Mouse (Mus musculus): ENCODE measurements around the gene Ltb. TPM values are rescaled to one million over a fixed set of nuclear protein-coding genes. Genes with fewer than 3 reads are reported as not detected.

Gene Ltb
- polyA plus RNA-seq, 1 experiment from 2014 or later = 0.99 TPM

- no peak for ATAC-seq (ENCODE audit: low FRiP score, low read depth)
Measured at GRCm38 (mm10) chr17:35197126-35197525, 2.9 kb downstream of the Ltb start.

GRCm38 (mm10) chr17:35198029-35198428 lies 3.8 kb downstream of the Ltb start:
- H3K4me1 ChIP-seq = peaks cover 15% of the 10 kb centered on the region
- WGBS = 63% methylated on average over 7 of the region's 7 CpGs
- peaks cover 91% of the 10 kb centered on the region for H3K27me3 ChIP-seq
- no peak overlapping the region for H3K4me3 ChIP-seq
- no peak overlapping the region for H3K9ac ChIP-seq
- ATAC-seq (ENCODE audit: low FRiP score, low read depth) = no peak
- no peak overlapping the region for H3K4me2 ChIP-seq (replicated peaks)
- H3K9me3 ChIP-seq = no peaks in the 10 kb centered on the region
- no peaks in the 10 kb centered on the region for H3K36me3 ChIP-seq
- no peak overlapping the region for H3K27ac ChIP-seq

More at GRCm38 (mm10) chr17:35197126-35197525, 2.9 kb downstream of the Ltb start:
- Histone ChIP-seq H3K36me3 (no peaks in the 10 kb centered on the region), H3K4me3 (no peak overlapping the region), H3K9me3 (no peaks in the 10 kb centered on the region), H3K4me2 (replicated peaks) (no peak overlapping the region), H3K27ac (no peak overlapping the region), H3K27me3 (peaks cover 82% of the 10 kb centered on the region), H3K4me1 (peaks cover 15% of the 10 kb centered on the region), H3K9ac (no peak overlapping the region)
- WGBS = 33% methylated on average over 6 of the region's 6 CpGs

DNA sequence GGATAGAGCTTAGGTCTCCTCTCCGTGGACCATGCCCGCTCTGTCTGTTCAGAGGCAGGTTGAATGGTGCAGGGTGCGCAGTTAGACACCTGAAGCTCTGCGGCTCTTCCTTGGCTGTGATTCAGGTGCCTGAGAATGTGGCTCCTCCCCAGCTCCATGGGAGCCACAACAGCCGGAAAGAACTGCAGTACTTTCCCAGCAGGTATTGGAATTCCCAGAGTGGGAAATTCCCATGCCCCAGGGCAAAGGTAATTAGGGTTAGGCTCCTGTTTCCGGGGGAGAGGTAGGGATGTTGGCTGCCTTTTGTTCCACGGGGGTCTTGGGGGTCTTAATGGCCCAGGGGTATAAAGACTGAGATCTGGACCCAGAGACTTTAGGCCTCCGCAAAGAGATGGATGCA lies 4.7 kb downstream of the Ltb start:
- Histone ChIP-seq H3K9me3 (no peaks in the 10 kb centered on the region), H3K36me3 (no peaks in the 10 kb centered on the region), H3K4me1 (peaks cover 15% of the 10 kb centered on the region), H3K27ac (no peak overlapping the region), H3K4me2 (replicated peaks) (no peak overlapping the region), H3K4me3 (no peak overlapping the region), H3K27me3 (peaks cover 93% of the 10 kb centered on the region), H3K9ac (no peak overlapping the region)
- no peak for ATAC-seq (ENCODE audit: low FRiP score, low read depth)
- WGBS = 20% methylated on average over 8 of the region's 8 CpGs

DNA sequence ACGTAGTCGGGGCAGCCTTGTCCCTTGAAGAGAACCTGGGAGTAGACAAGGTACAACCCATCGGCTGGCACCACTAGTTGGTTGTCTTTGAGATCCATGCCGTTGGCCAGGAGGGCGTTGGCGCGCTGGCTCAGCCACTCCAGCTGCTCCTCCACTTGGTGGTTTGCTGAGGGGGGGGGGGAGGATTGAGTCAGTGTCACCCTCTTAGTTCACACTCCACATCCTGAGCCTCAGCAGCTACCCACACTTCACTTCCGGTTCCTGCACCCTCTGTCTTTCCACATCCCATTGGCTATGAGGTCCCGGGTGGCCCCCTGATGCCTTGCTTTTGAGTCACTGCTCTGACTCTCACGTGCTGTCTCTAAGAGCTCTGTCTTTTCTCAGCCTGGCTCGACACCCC lies 6.2 kb downstream of the Ltb start:
- peaks cover 9% of the 10 kb centered on the region for H3K4me1 ChIP-seq
- WGBS = 88% methylated on average over 11 of the region's 11 CpGs
- no peak overlapping the region for H3K4me3 ChIP-seq
- ATAC-seq (ENCODE audit: low FRiP score, low read depth) = no peak
- peaks cover 91% of the 10 kb centered on the region for H3K27me3 ChIP-seq
- no peaks in the 10 kb centered on the region for H3K9me3 ChIP-seq
- H3K27ac ChIP-seq = no peak overlapping the region
- H3K4me2 ChIP-seq (replicated peaks) = no peak overlapping the region
- no peaks in the 10 kb centered on the region for H3K36me3 ChIP-seq
- H3K9ac ChIP-seq = no peak overlapping the region

GRCm38 (mm10) chr17:35201128-35201527 lies 6.9 kb downstream of the Ltb start:
- no peaks in the 10 kb centered on the region for H3K9me3 ChIP-seq
- 71% methylated on average over 11 of the region's 11 CpGs for WGBS
- H3K4me2 ChIP-seq (replicated peaks) = no peak overlapping the region
- H3K4me1 ChIP-seq = peaks cover 2% of the 10 kb centered on the region
- no peak overlapping the region for H3K27ac ChIP-seq
- no peak overlapping the region for H3K9ac ChIP-seq
- ATAC-seq (ENCODE audit: low FRiP score, low read depth) = no peak
- H3K4me3 ChIP-seq = no peak overlapping the region
- H3K27me3 ChIP-seq = peaks cover 89% of the 10 kb centered on the region
- H3K36me3 ChIP-seq = no peaks in the 10 kb centered on the region

DNA sequence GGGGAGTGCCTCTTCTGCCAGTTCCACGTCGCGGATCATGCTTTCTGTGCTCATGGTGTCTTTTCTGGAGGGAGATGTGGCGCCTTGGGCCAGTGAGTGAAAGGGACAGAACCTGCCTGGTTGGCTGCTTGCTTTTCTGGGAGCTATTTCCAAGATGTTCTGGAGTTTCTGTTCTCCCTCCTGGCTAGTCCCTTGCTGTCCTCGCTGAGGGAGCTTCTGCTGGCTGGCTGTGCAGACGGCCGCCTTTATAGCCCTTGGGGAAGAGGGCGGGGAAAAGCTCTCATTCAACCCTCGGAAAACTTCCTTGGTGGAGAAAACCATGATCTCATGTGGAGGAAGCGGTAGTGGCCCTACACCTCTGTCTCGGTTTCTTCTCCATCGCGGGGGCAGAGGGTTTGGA lies 7.5 kb downstream of the Ltb start, which contains the start of gene Tnf:
TSS of gene Tnf (minus strand) at position 221 of the 400 bp plus-strand sequence.
- H3K27me3 ChIP-seq = peaks cover 84% of the 10 kb centered on the region
- WGBS = 32% methylated on average over 13 of the region's 13 CpGs
- H3K27ac ChIP-seq = no peak within 1 kb of the TSS
- no peak within 1 kb of the TSS for H3K9ac ChIP-seq
- H3K36me3 ChIP-seq = no peaks in the 10 kb centered on the region
- peak within 1 kb of the TSS; percentile 25; the same call in 1 of the 2 replicates for H3K4me2 ChIP-seq (replicated peaks)
- H3K4me1 ChIP-seq = no peaks in the 10 kb centered on the region
- no peak for ATAC-seq (ENCODE audit: low FRiP score, low read depth)
- no peak within 1 kb of the TSS for H3K4me3 ChIP-seq
- no peaks in the 10 kb centered on the region for H3K9me3 ChIP-seq

GRCm38 (mm10) chr17:35202442-35202841 lies 8.2 kb downstream of the Ltb start:
- Histone ChIP-seq H3K4me3 (no peak overlapping the region), H3K4me2 (replicated peaks) (no peak overlapping the region), H3K27ac (no peak overlapping the region), H3K36me3 (no peaks in the 10 kb centered on the region), H3K27me3 (peaks cover 78% of the 10 kb centered on the region), H3K4me1 (no peaks in the 10 kb centered on the region), H3K9ac (no peak overlapping the region), H3K9me3 (no peaks in the 10 kb centered on the region)
- WGBS = 70% methylated on average over 4 of the region's 4 CpGs
- no peak for ATAC-seq (ENCODE audit: low FRiP score, low read depth)

DNA sequence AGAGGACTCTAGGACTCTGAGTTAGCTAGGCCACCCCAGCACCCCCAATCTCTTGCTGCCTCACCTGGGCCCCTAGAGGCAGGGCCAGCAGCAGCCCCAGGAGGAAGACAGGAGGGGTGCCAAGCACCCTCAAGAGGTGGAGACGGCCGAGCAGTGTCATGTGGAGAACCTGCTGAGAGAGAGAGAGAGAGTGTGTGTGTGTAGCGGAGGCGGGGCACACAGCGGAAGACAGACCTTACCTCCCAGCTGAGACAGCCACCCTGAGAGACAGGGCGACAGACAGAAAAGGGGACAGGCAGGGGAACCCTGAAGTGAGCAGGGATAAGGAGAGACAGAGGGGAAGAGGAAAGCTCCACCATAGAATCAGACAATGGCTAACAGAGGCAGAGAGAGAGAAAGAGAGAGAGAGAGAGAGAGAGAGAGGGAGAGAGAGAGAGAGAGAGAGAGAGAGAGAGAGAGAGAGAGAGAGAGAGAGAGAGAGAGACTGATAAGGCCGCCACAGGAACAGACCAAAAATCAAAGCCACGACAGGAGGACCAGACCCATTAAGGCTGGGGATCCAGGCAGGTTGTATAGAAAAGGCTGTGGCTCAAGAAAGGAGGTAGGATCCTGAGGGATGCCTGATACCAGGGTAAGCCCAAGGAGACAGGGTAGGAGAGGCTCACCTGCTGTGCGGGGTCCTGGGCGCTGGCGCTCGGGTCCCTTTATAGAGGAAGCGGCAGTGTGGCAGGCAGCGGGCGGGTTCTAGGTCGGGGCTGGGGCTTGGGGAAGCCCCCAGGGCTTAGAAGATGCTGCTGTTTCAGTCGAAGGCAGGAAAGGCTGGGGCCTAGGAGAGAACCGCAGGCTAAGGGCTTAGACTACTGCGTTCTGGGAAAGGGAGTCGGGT lies 10.5 kb downstream of the Ltb start, which contains the start of gene Lta:
TSS of gene Lta (minus strand) at position 858 of the 886 bp plus-strand sequence.
- H3K27ac ChIP-seq = no peak within 1 kb of the TSS
- no peaks in the 10 kb centered on the region for H3K9me3 ChIP-seq
- no peak for ATAC-seq (ENCODE audit: low FRiP score, low read depth)
- 24% methylated on average over 20 of the region's 20 CpGs for WGBS
- H3K4me2 ChIP-seq (replicated peaks) = no peak within 1 kb of the TSS
- H3K4me1 ChIP-seq = no peaks in the 10 kb centered on the region
- H3K27me3 ChIP-seq = peaks cover 60% of the 10 kb centered on the region
- H3K9ac ChIP-seq = 0 out of 2 replicates have a peak within 1 kb of the TSS, but pooled peaks have one; percentile 13
- no peak within 1 kb of the TSS for H3K4me3 ChIP-seq
- H3K36me3 ChIP-seq = no peaks in the 10 kb centered on the region

GRCm38 (mm10) chr17:35205380-35205769 lies 11.1 kb downstream of the Ltb start:
- 54% methylated on average over 10 of the region's 10 CpGs for WGBS
- Histone ChIP-seq H3K9me3 (no peaks in the 10 kb centered on the region), H3K4me1 (no peaks in the 10 kb centered on the region), H3K4me2 (replicated peaks) (no peak overlapping the region), H3K9ac (0 out of 2 replicates have a peak overlapping the region, but pooled peaks have one; percentile 13), H3K27ac (no peak overlapping the region), H3K36me3 (no peaks in the 10 kb centered on the region), H3K4me3 (no peak overlapping the region), H3K27me3 (peaks cover 56% of the 10 kb centered on the region)
- no peak for ATAC-seq (ENCODE audit: low FRiP score, low read depth)

DNA sequence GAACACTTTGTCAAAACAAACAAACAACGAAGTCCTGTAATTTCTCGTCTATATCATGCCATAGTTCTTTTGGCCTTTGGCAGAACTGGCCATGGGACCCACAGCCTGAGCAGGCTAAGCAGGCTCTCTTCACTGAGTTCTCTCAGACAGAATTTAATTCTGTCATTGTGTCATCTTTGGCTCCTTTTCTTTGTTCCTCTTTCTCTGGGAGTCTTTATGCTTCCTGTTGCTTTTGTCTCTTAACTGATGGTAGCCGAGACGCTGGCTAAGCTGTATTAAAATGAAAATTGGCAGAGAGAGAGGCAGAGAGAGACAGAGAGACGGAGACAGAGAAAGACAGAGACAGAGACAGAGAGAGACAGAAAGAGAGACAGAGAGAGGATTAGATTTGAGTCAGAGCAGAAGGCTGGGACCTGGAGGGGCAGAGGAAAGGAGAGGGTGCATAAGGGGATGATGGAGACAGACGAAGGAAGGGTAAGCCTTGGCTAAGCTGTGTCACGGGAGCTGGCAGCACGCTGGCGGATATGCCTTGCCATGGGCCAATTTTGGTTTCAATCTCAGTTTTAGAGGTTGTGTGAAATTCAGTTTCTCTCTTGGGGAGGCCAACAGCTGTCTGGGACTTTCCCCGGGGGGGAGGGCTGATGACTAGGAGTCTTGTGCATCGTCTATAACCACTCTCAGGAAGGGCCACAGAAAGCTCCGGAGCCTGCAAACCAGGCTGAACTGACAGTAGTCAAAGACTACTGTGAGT lies 15.7 kb downstream of the Ltb start:
- Histone ChIP-seq H3K36me3 (no peaks in the 10 kb centered on the region), H3K9ac (no peak overlapping the region), H3K4me1 (no peaks in the 10 kb centered on the region), H3K27me3 (peaks cover 11% of the 10 kb centered on the region), H3K4me3 (no peak overlapping the region), H3K4me2 (replicated peaks) (no peak overlapping the region), H3K27ac (no peak overlapping the region), H3K9me3 (no peaks in the 10 kb centered on the region)
- ATAC-seq (ENCODE audit: low FRiP score, low read depth) = no peak
- WGBS = 82% methylated on average over 12 of the region's 12 CpGs

DNA sequence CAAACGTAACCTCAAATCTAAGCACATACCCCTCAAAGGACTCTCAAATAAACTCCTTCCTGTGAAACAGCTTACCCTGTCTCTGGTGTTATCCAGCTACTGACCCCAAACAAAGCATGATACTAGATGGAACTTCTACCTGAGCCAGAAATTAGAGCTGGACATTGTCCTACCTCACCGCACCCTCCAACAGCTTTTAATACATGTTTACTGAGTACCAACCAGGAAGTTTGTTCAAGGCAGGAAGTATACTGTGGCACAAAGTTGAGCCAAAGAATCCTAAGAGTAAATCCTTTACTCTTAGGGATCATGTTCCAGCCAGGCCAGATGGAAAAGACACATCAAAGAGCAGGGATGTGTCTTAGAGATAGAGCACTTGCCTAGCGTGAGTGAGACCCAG lies 16.4 kb downstream of the Ltb start:
- no peak for ATAC-seq (ENCODE audit: low FRiP score, low read depth)
- Histone ChIP-seq H3K9ac (no peak overlapping the region), H3K4me1 (no peaks in the 10 kb centered on the region), H3K9me3 (no peaks in the 10 kb centered on the region), H3K27me3 (0 out of 2 replicates have a peak, but pooled peaks cover 5% of the 10 kb centered on the region), H3K4me2 (replicated peaks) (no peak overlapping the region), H3K27ac (no peak overlapping the region), H3K4me3 (no peak overlapping the region), H3K36me3 (no peaks in the 10 kb centered on the region)
- WGBS = 57% methylated on average over 3 of the region's 3 CpGs

- no peak for ATAC-seq (ENCODE audit: low FRiP score, low read depth)
- 86% methylated on average over 5 of the region's 5 CpGs for WGBS
Measured at GRCm38 (mm10) chr17:35213071-35213470, 18.8 kb downstream of the Ltb start.

More at GRCm38 (mm10) chr17:35213071-35213470, 18.8 kb downstream of the Ltb start:
- no peaks in the 10 kb centered on the region for H3K27me3 ChIP-seq
- no peak overlapping the region for H3K9ac ChIP-seq
- no peaks in the 10 kb centered on the region for H3K36me3 ChIP-seq
- no peaks in the 10 kb centered on the region for H3K4me1 ChIP-seq
- no peak overlapping the region for H3K27ac ChIP-seq
- H3K4me3 ChIP-seq = no peak overlapping the region
- no peaks in the 10 kb centered on the region for H3K9me3 ChIP-seq
- H3K4me2 ChIP-seq (replicated peaks) = no peak overlapping the region

Data from limb, embryonic 13.5 days (tissue).